Mouse (Mus musculus) heart, adult 9 months (tissue): ENCODE data around the gene Sap30bp.

Source experiments
- DNase-seq, 2 experiments: peaks; one replicate each; pipeline ENCODE4 v3.0.0; 2022; ENCODE audit warnings: low spot score in 2 of 2

Gene Sap30bp

DNA sequence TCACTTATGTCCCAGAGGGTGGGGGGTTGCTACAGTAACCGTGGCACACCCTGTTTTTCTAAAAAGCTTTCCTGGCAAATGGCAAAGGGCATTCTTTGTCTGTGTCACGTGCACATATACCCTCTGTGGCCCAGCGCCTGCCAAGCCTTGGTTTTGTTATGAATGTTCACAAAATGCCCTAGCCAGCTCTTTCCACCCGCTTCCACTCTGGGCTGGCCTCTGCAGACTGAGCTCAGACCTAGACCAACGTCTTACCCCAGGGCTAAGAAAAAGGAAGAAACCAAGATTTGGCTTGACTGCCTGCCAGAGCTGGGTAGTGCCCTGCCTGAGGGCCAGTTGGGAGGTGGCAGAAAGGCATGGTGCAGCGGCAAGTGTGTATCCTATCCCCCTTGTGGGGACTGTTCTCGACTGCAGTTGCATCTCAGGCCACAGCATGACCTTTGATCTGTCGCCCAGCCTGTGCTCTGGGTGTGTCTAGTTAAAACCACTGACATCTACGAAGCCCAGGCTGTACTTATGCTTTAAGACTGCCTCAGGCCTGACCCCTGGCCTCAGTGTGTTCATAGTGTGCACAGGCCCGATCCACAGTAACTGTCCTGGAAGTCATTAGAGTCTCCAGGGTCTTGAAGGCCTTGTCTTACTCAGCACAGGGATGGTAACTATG, 22.2 kb downstream of the Sap30bp start:
- DNase-seq, result peak in 1 of 2 experiments; percentile 61

- DNase-seq, result no peak
These were observed 23.4 kb downstream of the Sap30bp start for GRCm38 (mm10) chr11:115956453-115956852.

DNA sequence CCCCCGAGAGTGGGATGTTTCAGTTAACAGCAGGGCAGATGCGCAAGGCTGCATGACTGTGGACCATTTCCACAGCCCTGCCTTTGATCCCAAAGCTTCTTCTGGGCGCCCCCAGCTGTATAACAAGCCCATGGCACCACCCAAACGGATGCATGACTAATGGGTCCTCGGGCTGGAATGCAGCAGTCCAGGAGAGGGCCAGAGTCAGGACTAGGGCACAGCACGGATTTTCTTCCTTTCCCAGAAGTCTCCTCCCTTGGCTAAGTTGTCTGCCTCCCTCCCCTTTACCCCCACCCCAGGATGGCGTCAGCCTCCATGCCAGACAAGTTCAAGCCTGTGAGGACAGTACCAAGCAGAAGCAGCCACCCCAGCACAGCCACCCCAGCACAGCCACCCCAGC, 24.9 kb downstream of the Sap30bp start:
- DNase-seq, result no peak

GRCm38 (mm10) chr11:115959018-115959417, 25.9 kb downstream of the Sap30bp start:
- DNase-seq, result no peak

DNA sequence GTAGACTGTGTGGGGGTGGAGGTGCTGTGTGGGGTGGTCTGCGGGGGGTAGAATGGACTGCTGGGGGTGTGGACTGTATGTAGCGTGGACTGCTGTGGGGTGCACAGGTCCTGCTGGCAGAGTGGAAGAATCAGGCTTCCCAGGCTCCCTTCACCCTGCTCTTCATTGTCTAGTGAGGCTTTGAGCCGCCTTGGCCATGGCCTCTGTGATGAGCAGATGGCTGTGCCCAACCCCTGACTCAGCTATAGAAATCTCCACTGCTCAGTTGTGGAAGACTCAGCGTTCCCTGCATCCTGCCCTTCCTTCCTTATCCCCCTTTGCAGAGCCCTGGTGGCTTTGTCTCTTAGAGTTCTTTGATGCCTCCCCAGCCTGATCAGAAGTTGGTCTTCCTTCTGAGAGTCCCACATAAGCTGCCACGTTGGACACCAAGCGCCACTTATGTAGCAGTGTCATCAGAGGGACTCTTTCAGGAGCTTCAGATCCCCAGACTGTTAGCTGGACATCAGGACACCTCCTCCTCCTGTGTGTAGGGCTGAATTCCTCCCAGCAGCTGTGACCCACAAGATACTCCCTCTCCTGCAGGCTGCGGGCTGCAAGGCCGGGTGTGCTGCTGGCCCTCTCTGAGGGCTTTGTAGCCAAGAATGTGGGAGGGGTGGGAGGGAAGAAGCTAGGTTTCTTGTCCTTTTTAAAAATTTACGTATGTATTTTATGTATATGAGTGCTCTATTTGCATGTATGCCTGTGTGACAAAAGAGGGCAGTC, 29.8 kb downstream of the Sap30bp start:
- no peak for DNase-seq

GRCm38 (mm10) chr11:115964977-115965604, 32.0 kb downstream of the Sap30bp start:
- peak; percentile 48 for DNase-seq

DNA sequence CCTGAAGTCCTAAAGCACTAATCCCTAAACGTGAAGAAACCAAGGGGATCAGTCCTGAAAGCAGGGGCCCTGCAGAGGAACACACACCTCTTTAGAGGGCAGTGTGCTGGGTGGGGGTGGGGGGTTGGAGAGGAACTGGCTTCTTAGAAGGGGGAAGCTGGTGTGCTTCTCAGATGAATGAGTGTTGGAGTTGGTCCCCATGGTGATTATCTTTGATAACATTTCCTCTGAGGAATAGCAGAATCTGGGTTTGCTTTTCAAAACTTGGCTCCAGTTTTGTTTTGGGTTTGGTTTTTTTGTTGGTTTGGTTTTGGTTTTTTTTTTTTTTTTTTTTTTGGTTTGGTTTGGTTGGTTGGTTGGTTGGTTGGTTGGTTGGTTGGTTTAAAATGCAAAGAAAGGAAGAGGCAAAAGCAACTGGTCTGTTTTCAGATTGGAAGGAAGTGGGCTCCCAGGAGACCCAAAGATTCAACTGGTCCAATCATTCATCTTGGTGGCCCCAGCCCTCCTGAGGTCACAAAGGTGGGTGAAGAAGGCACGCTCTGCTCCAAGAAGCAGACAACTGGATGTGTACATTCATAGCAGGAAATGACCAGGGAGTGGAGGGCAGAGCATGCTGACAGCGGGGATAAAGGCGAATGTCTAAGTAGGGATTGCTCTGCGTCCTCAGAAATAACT, 35.8 kb downstream of the Sap30bp start:
- DNase-seq, result no peak

DNA sequence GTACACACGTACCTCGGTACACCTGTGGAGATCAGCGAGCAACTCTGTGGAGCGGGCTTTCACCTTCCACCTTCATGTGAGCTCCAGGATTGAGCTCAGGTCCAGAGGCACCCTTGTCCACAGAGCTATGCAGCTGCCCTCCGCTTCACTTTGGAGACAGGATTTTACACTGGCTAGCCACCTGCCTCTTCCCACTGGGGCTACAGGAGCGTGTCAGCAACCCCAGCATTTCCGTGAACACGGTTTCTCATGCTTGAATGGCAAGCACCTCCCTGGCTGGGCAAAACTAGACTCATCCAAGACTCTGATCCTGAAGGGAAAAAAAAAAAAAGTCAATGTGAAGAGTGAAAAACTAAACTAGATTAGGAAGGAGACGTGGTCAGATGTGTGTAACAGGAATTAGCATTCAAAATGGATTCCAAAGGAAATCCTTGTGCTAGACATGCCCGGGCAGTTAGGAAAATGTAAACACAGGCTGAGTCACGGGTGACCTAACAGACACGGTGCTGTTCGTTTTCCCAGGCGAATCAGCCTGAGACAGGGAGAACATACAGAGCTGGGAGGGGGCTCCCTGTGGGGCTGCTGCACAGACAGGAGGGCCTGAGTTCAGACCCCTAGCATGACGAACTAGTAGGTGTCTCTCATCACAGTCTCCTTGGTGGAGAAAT, 37.1 kb downstream of the Sap30bp start:
- DNase-seq, result no peak

DNA sequence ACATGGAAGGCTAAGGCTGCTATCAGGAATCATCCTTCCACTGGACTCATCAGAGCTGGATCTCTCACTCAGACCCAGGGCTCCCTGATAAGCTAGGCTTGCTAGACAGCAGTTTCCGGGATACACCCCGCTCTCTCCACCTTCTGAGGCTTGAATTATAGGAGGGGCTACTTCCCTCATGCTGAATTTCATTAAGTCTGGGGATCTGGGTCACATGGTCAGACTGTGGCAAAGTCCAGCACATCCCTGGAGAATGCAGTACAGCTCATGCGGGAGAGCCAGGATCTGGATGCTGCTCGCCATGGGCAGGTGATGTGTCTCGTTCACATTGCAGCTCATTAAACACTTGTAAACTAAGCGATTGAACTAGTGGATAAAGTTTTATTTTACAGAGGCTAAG, 37.9 kb downstream of the Sap30bp start:
- DNase-seq, result no peak

DNA sequence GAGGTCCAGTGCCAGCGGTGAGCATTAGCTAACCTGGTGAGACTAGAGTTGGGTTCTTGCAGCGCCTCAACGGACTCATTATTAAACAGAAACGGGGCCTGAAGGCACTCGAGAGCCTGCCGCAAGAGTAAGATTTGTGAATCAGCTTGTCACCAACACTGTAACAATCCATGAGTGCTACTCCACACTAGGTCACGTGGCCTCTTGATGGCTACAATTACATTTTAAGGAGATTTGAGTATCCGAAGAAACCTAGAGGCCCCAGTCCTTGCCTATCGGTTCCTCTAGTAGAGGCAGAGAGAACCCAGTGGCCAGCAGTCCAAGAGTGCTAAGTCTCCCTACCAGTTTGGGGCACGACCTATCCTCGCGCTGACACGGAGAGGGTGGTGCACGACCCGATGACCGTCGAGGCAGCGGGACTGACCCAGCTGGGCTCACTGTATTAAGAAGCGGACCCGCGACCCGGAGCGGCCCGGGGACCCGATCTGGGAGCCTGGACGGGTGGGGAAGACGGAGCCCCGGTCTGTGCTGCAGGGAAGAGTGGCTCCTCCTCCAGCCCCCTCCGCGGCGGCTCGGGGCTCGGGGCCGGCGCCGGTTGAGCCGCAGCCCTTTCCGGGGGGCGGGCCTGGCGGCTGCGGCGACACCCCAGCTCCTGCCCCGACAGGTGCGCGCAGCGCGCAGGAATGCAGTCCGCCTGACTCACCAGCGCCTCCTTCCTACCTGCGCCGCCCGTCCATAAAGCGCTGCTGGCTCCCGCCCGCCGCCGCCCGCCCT, 41.4 kb downstream of the Sap30bp start, which contains the start of gene Itgb4:
Gene Itgb4, plus strand, starts transcription at position 401 of the 774 bp plus-strand sequence.
- DNase-seq, result no peak

DNA sequence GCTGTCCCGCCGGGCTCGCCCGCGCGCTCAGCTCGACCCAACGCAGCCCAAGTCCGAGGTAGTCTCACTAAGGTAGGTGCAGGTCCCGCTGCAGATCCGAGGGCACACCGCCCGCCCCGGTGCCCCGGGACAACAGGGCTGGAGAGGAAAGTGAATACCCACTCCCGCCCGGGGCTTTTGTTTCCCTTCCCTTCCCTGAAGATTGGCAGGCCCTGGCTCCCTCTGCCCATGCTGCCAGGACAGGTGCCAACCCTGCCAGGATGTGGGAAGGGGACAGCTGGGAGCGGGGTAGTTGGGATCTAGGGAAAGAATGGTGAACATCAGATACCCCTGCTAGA, 42.0 kb downstream of the Sap30bp start:
- DNase-seq, result no peak

- no peak for DNase-seq
These were observed 42.5 kb downstream of the Sap30bp start for GRCm38 (mm10) chr11:115975544-115975943.

DNA sequence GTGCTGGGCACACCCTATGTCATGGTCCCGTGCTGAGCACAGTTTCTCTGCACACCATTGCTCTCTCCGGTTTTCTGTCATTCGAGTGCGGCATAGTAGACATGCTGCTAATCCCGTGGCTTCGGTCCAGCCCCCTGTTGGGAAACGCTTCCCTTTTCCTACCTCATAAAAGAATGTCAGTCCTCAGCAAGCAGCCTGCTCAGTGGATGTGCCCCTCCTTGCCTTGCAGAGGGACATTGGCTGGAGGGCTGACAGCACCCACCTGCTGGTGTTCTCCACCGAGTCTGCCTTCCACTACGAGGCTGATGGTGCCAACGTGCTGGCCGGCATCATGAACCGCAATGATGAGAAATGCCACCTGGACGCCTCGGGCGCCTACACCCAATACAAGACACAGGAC, 49.4 kb downstream of the Sap30bp start:
- DNase-seq, result no peak

GRCm38 (mm10) chr11:115983291-115983690, 50.2 kb downstream of the Sap30bp start:
- no peak for DNase-seq

DNA sequence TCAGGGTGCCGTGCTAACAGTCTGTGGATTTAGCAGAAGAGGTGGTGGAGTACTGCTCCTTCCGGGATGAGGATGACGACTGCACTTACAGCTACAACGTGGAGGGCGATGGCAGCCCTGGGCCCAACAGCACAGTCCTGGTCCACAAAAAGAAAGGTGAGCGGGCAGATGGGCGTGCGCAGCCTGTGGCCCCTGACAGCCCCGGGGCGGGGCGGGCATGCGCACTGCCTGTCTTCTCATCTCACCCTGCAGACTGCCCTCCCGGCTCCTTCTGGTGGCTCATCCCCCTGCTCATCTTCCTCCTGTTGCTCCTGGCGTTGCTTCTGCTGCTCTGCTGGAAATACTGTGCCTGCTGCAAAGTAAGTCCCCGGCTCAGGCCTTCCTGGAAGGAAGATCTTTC, 56.6 kb downstream of the Sap30bp start:
- DNase-seq, result no peak

- DNase-seq, result no peak
These were observed 59.0 kb downstream of the Sap30bp start for GRCm38 (mm10) chr11:115992098-115992497.

GRCm38 (mm10) chr11:115995256-115995655, 62.2 kb downstream of the Sap30bp start:
- no peak for DNase-seq

GRCm38 (mm10) chr11:115997047-115997446, 64.0 kb downstream of the Sap30bp start:
- no peak for DNase-seq

DNA sequence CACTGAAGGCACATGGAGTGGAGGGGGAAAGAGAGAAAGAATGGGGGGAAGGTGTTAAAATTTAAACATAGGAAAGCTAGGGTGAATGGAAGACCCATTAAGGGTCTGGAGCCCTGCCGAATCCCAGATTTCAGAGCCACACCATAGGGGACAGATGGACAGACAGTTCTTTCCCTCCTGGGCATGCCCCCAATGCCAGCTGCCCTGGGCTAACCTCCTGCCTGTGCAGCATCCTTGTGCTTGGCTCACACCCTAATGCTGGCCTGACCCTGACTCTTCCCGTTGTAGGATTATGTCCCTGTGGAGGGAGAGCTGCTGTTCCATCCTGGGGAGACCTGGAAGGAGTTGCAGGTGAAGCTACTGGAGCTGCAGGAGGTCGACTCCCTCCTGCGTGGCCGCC, 64.6 kb downstream of the Sap30bp start:
- DNase-seq, result no peak

DNA sequence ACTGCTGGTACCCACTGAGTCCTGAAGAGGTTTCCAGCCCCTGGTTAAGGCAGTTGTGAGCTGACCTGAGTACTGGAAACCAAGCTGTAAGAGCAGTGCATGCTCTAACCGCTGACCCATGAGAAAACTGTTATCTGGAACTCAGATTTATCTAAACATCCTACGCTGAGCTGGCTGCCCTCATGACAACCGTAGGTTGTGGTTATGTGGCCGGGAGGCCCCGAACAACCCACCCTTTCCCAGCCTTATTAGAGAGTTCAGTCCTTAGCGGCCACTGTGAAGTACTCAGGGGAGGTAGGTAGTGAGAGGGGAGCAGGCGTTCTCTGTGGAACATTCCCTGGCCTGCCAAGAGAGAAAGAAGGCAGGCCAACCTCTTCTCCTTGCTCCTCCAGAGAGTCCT, 65.9 kb downstream of the Sap30bp start:
- no peak for DNase-seq

DNA sequence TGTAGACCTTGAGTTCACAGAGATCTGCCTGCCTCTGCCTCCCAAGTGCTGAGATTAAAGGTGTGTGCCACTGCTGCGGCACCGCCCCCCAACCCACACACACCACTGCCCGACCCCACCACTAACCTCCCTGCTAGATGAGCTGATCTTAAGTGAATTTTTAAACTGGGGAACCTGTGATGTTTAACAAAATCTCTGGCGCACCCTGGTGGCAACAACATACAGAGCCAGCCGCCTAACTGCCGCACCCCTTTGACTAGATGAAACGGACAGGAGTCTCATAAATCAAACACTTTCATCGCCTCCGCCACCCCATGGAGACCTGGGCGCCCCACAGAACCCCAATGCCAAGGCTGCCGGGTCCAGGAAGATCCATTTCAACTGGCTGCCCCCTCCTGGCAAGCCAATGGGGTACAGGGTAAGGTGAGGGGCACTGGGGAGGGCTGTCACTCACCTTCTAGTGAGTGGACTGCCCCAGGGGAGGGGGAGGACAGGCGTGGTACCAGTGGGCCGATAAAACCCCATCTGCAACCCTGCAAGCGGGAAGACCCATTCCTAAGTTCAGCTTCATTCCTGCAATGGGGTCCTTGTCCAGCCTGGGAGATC, 66.6 kb downstream of the Sap30bp start:
- peak; percentile 44 to 57 for DNase-seq
